Mouse (Mus musculus): ENCODE results near the gene Commd1.

Gene Commd1

GRCm38 (mm10) chr11:22990393-22991126, 8.4 kb upstream of the Commd1 start, which contains the start of gene Cct4:
TSS of gene Cct4 (plus strand) at chr11:22990519.
- in situ Hi-C loops (cut with MboI, MseI): no loop called here

DNA sequence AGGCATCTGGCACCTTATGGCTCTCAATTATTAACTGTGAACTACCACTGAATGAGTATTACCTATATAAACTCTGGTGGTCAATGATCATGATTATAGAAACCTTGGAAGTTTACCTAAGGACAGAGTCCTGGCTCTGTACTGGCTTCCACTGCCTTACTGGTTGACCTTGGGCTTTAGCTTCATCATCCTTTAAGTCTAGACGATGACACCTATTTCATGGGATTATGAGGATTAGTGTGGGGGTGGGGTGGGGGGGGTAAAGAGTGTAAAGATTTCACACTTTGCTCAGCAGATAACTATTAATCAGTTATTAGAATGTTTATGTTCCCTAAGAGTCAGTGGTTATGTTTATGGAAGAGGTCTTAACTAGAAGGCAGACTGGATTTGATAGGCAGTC, 7.6 kb upstream of the Commd1 start:
- in situ Hi-C loops (cut with MboI, MseI): no loop called here

DNA sequence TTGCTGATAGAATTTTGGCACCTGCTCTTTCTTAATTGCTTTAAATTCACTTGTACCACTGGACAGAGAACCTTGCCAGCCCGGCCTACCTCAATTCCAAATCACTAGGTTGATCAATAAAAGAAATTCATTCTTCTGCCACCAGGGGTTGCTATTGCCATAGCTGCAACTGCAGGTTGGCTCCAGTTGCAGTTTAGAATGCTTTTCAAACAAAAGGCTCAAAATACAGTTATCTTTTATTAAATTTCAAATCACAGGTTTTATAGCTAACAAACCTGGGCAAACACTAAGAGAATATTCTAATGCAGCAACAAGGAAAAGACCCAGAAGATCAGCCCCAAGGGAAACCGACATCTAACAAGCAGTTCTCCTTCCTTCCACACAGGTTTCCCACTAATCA, 5.2 kb upstream of the Commd1 start:
- in situ Hi-C loops (cut with MboI, MseI): no loop called here

DNA sequence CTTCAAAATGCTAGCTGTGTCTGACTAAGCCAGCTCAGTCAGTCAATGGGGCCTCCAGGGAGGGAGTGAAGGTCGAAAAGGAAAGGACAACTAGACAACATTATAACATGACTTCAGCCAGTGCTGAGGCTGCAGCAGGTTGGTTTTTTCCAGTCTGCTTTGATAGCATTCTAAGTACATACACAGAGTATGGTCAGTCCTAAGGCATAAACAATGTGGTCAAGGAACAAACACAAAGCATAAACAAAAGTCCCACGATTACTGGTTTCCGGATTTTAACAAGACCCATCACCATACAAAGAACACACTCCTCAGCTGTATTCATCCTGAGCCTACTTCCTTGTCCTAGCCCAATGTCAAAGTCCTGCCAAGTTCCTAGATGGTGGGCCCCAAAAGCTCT, 3.3 kb upstream of the Commd1 start:
- in situ Hi-C loops (cut with MboI, MseI): no loop called here

DNA sequence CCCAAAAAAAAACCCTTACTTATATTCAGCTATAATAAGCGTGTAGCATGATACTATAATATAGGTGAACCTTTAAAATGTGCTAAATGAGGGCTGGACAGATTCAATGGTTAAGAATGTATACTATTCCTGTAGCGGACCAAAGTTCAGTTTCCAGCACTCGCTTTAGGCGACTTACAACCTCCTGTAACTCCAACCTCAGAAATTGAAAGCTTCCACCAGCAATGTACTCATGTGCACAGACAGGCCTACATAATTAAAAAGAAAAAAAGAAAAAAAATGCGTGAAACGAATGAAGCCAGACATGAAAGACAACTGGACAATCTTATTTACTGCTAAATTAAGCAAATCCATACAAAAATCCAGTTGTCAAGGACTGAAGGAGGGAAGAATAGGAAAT, 664 bp upstream of the Commd1 start:
- in situ Hi-C loops (cut with MboI, MseI): no loop called here

GRCm38 (mm10) chr11:22981543-22981950, 635 bp downstream of the Commd1 start:
- in situ Hi-C loops (cut with MboI, MseI): no loop called here

GRCm38 (mm10) chr11:22981041-22981440, 1.1 kb downstream of the Commd1 start:
- in situ Hi-C loops (cut with MboI, MseI): no loop called here

GRCm38 (mm10) chr11:22979221-22979620, 3.0 kb downstream of the Commd1 start:
- in situ Hi-C loops (cut with MboI, MseI): no loop called here

DNA sequence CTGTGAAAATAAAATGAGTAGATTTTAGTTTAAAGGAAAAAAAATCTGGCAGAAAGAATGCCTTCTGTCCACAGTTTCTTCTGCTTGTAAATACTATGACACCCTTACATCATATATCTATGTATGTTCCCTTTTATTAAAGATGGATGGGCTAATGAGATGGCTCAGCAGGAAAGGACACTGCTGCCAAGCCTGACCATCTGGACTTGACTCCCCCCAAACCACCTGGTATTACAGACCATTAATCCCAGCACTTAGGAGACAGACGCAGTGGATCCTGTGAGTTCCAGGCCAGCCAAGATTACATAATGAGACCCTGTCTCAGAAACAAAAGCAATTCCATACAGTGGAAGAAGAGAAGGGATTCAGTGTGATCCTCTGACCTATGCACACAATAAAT, 3.5 kb downstream of the Commd1 start:
- in situ Hi-C loops (cut with MboI, MseI): no loop called here

- in situ Hi-C loops (cut with MboI, MseI): no loop called here
These were observed 4.0 kb downstream of the Commd1 start for GRCm38 (mm10) chr11:22978215-22978614.

- in situ Hi-C loops (cut with MboI, MseI): no loop called here
These were observed 8.6 kb downstream of the Commd1 start for GRCm38 (mm10) chr11:22973599-22973998.

- in situ Hi-C loops (cut with MboI, MseI): no loop called here
These were observed 9.2 kb downstream of the Commd1 start for GRCm38 (mm10) chr11:22972746-22973526.

- in situ Hi-C loops (cut with MboI, MseI): no loop called here
These were observed 10.1 kb downstream of the Commd1 start, which contains the start of gene Zrsr1 for GRCm38 (mm10) chr11:22971835-22972709. TSS of gene Zrsr1 (plus strand) at chr11:22972005.

DNA sequence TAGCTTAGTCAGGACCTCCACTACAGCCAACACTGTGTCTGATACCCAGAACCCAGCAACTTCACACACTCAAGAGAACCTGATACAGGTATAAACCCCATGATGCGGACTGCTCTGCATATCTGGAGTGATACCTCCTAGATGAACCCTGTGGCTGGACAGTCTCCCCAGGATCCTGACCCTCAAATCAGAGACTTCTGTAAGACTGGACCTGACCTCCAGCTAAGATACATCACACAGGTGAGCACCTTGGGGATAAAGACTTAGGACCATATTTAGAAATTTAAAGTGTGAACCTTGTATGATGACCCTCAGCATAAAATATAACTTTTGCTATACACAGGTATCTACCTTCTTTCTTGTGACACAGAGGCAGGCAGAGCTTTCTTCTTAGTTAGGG, 11.6 kb downstream of the Commd1 start:
- in situ Hi-C loops (cut with MboI, MseI): no loop called here

- in situ Hi-C loops (cut with MboI, MseI): no loop called here
These were observed 12.7 kb downstream of the Commd1 start for GRCm38 (mm10) chr11:22969486-22969885.

- in situ Hi-C loops (cut with MboI, MseI): no loop called here
These were observed 16.7 kb downstream of the Commd1 start for GRCm38 (mm10) chr11:22965503-22965902.

DNA sequence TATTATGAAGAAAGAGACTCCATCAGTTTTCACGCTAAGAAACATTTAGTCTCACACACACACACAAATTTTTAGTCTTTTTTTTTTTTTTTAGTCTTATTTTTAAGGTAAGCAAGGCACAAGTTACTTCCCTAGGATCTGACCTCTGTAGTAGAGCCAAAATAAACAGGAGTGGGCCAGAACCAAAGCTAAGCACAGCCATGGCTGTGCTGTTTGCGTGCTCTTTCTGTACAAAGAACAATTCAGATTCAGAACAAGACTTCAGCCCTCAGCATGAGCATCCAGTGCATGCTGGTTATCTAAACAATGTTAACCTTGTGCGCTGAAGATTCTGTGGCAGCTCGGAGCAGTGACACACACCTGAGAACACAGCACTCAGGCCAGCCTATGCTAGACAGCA, 17.8 kb downstream of the Commd1 start:
- in situ Hi-C loops (cut with MboI, MseI): no loop called here

DNA sequence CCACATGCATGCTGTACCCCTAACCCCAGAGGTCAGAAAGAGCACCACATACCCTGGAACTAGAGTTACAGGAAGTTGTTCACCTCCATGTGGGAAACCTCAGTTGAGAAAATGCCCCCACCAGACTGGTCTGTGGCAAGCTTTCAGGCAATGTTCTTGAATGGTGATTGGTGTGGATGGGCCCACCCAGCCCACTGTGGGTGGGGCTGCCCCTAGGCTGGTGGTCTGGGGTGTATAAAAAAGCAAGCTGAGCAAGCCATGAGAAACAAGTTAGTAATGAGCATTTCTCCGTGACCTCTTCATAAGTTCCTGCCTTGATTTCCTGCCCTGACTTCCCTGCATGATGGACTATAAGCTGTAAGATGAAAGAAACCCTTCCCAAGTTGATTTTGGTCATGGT, 20.1 kb downstream of the Commd1 start:
- in situ Hi-C loops (cut with MboI, MseI): no loop called here

- in situ Hi-C loops (cut with MboI, MseI): loop anchor here (5.0 to 10.0 kb wide), 3 partner anchors 96 to 731 kb away; partner anchors contain the start of gene B3gnt2
These were observed 24.3 kb downstream of the Commd1 start for GRCm38 (mm10) chr11:22957791-22958374.

DNA sequence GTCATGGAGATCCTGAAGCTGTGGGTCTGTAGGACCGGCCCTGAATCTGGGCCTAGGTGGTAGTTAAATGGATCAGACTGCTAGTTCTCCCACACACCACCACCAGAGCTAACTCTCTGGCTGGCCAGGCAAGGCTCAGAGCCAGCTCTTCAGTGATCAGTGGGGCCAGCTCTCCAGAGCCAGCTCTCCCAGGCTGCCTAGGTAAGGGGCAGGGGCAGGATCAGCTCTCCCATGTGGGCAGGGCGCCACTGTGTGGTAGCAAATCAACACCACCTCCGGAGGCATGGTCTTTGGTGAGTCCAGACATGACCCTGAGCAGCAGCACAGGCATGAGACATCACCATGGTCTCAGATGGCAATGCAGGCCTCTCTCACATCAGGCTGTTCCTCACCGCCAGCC, 25.4 kb downstream of the Commd1 start:
- in situ Hi-C loops (cut with MboI, MseI): loop anchor here (5.0 to 10.0 kb wide), 3 partner anchors 95 to 730 kb away; partner anchors contain the start of gene B3gnt2

- in situ Hi-C loops (cut with MboI, MseI): loop anchor here (5.0 to 10.0 kb wide), 3 partner anchors 94 to 729 kb away; partner anchors contain the start of gene B3gnt2
These were observed 25.8 kb downstream of the Commd1 start for GRCm38 (mm10) chr11:22956346-22956745.

Measured in T-helper 2 cell (primary cell).